Mouse (Mus musculus): ENCODE measurements at regions not wholly inside any gene's neighbourhood (a gene's known extent, or its start where the extent isn't known, plus 50 kb on each side); places are given as distances from the start of the nearest gene placed in this dataset.

DNA sequence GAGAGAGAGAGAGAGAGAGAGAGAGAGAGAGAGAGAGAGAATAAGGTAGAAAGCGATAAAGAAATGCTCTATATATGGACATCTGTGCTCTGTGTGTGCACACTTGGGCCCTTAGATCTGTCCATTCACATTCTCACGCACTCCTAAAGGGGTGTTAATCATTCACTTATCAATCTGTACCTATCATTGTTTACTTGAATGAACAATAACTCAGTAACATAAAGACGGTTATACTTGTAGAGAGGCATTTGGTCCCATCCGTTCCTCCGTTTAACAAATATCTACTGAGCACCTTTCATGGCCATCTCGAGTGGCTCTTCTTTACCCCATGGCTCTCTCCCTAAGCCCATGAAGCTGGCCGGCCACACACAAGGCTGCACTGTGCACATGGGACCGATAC, 114.3 kb upstream of the Cpm start:
- no peak for DNase-seq (ENCODE audit: low spot score)

DNA sequence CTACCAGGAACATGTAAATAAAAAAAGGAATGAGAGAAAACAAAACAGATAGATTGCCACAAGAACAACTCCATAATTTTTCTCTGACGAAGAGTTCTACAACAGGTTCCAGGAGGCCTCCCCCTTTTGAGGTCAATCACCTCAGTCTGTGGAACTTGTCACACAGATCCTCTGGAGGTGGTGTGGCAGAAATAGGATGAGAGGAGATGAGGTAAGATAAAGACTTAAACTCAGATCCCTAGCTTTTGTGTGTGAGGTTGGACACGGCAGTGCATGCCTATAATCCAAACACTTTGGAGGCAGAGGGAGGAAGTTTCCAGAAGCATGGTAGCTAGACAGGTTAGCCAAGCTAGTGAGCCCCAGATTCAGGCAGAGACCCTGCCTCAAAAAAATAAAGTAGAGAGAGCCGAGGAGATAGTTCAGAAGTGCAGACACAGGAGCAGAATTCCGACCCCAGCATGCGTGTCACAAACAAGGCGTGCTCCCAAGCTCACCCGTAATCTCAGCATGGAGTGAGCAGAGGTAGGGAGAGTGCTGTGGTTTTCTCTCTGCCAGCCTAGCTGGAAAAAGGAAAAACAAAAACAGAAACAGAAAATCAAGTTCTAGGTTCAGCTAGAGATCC, 115.3 kb upstream of the Cpm start:
- DNase-seq (ENCODE audit: low spot score): no peak

DNA sequence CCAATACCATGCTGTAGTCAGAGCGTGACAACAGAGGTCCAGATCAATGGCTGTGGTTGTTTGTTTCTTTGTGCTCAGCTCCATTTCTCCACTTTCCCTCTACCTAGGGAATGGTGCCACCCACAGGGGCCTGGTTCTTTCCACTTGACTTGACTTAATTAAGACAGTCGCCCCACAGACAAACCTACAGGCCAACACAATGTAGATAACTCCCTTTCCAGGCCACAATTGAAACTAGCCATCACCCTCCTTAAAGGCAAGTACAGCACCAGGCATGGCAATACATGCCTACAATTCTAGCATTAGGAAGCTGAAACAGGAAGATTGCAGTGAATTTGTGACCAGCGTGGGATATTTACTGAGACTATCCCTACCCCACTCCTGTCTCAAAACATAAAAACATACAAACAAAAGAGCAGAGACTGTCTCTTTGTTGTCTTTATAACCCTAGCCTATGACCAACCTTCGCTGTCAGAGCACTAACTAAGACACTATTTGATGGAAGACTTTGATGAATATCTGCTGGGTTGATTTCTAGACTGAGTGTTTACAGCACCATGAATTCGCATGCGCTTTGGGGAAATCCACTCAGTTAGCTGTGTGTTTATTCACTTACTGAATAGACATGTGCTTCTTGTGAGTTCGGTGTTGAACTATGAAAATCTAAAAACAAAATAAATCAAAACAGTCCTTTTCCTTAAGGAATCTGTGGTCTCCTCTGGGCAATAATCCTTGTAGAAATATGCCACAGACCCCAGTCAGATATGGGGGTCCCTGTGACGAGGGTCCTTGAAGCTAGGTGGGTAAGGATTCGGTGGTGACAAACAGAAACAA, 116.7 kb upstream of the Cpm start:
- no peak for DNase-seq (ENCODE audit: low spot score)

DNA sequence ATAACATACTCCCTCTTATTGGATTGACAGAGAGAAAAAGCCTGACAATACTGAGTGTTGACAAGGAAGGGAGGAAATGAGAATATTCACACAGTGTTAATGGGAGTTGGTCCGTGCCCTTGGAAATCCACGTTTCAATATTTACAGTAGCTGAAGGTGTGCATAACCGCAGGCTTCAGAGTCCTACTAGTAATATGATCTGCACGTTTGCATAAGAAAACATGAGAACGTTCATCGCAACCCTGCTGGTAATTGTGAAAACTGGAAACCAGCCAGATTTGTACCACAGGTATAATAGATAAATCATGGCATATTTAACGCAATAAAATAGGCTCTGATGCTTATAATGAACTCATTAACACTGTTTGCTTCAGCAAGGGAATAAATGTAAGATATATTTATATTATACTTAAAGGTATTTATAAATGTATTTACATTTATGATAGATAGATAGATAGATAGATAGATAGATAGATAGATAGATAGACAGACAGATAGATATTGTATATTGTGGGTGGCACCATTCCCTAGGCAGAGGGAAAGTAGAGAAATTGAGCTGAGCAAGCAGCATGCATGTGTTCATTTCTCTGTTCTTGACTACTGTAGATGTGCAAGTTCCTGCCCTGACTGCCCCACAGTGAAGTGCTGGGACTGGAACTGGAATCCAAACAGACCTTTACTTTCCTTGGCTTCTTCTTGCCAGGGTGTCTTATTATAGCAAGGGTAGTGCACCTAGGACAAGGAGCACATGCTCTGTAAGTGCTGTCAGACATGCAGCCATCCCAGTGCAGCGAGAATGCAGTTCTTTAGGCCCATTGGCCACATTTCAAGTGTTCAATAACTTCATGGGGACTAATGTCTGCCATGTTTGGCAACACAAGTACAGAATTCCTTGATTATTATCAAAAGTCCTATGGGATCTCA, 117.6 kb upstream of the Cpm start:
- no peak for DNase-seq (ENCODE audit: low spot score)

DNA sequence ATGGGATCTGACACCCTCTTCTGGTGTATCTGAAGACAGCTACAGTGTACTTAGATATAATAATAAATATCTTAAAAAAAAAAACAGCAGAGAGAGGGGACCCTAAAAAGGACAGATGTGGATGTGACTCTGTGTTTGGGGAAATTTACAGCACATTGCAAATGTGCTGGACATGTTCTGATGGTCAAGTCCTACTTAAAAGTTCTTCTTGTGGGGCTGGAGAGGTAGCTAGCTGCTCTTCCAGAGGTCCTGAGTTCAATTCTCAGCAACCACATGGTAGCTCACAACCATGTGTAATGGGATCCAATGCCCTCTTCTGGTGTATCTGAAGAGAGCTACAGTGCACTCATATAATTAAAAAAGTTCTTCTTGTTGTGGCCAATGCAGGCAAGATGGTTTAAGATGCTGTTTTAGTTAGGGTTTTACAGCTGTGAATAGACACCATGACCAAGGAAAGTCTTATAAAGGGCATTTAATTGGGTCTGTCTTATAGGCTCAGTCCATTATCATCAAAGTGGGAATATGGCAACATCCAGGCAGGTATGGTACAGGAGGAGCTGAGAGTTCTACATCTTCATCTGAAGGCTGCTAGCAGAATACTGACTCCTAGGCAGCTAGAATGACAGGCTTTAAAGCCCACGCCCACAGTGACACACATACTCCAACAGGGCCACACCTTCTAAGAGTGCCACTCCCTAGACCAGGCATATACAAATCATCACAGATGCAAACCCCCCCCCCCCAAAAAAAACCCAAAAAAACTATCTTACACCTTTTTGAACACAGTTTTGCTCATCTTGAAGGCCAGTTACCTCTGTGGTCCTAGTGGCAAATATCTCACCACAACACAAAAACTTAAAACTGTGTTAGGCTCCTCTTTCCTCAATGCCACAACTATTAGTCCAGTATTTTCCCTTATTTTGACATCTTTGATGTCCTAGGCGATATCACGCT, 118.5 kb upstream of the Cpm start:
- DNase-seq (ENCODE audit: low spot score): no peak

DNA sequence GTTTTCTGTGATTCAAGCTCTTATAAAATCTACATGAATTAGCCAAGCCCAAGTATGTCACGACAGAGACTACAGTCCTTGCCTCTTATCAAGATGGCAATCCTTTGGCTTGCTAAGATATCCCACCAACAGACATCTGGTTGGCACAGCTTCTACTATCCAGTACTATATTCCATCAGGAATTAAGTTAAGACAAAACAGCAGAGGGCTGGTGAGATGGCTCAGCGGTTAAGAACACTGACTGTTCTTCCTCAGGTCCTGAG, 119.1 kb upstream of the Cpm start:
- no peak for DNase-seq (ENCODE audit: low spot score)

DNA sequence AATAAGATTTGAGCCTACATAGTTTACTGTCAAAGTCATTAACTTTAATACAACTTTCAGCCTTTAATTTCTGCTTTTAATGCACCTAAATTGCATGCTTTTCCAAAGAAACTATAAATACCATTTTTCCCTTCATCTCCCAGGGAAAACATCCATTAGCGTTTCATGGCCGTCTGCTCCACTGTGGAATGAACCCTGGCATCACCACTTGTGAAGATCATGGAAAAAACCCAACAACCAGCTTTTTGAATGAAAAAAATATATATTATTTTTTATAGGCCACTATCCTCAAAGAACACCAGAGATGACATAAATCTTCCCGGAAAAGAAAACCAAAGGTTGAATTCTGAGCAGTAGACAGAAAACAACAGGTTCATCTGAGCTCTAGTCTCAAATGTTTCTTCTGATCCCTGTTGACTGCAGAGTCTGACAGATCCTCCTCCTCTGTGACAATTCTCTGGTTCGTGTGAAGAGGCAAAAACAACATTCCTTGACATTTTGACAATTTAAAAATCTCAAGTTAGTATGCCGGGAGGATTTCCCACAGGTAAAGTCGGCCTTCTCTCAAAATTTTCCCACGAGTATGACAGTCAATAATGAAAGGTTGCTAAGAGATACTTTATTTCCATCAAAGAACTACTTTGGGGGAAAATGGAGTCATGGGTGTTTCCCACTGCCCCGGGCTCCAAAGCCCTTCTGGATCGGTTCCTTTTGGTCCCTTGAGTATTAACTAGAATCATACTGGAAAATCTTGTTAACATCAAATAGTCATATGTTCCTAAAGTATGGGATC, 119.7 kb upstream of the Cpm start:
- no peak for DNase-seq (ENCODE audit: low spot score)

DNA sequence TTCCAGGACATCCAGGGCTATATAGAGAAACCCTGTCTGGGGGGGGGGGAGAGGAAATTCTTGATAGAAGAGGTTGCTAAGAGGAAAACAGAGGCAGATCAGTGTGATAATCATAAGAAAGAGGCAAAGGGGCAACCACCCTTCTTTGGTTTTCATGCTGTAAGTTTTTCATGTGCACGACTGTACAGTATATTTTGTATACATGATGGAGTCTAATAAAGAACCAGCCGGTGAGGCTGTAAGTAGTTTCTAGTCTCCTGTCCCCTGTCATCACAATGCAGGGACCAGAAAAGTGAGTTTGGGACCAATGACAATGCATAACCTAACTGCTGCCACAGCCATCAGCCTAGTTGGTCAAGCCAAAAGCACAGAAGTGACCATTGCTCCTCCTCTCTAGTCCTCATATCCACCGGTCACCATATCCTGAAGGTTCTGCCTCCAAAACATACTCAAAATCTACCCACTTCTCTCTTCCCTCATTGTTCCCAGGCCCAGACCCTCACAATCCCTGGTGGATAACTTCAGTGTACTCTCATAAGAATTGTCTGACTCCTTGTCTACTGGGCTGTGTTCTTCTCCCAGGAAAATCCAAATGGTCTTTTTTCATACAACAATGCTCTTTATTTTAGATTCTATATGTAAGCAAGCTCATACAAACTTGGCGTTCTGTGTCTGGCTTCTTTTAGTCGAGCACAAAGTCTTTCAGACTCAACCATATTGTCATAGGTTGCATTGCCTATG, 122.9 kb upstream of the Cpm start:
- DNase-seq (ENCODE audit: low spot score): no peak

DNA sequence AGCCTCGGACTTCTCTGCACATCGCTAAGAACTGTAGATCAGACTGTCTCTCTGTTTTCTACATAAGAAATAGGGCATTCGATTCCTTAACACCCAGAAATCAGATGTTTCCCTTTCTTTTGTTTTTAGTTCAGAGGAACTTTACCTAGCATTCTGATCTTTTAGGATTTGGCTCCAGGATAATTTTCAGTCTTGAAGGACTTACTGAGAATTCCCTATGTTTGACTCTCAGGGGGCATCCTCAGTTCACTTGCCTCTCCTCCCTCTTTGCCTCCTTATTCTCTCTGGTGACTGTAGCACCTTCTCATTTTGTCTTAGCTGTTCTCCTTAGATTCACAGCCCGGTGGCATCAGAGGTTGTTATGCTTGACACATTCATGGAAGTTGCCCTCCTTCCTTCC, 123.8 kb upstream of the Cpm start:
- DNase-seq (ENCODE audit: low spot score): no peak

DNA sequence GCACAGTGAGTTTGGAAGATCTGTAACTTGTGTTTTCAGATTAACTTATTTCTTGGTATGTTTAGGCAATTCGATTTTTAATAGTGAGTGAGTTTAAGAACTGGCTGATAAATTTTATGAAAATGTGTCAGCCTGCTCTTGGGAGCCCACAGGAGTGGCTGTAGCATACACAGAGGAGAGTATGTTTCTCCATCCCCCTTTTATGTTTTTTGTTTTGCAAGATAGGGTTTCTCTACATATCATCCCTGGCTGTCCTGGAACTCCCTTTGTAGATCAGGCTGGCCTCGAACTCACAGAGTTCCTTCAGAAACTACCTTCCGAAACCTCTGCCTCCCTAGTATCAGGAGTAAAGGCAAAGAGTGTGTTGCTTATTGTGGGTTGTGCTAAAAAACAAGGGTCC, 124.2 kb upstream of the Cpm start:
- no peak for DNase-seq (ENCODE audit: low spot score)

DNA sequence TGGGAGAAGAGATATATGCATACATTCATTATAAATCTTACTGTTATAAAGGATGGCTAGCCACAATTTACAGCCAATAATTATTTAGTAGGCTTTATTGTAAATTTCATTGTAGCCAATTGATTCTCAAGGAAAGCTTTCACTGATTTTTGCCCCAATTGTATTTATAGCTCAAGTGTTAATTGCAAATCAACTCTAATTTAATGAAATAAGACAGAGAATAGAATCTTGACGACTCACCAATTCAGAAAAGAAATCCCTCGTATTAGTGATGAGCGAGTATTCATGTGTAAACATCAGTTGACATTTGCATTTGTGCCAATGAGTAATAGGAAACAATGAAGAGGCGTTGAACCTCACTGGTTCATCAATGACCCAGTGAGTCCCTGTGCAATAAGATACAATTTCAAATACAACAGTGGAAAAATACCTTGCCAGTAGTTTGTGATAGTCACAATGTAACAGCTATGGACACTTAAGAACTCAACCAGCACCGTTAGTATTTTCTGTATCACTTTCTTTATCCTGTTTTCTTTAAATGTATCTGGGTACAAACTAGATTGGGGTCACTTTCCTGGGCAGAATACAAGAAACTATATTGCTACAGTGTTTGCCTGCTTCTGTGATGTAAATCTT, 124.6 kb upstream of the Cpsf6 start:
- no peak for DNase-seq (ENCODE audit: low spot score)

DNA sequence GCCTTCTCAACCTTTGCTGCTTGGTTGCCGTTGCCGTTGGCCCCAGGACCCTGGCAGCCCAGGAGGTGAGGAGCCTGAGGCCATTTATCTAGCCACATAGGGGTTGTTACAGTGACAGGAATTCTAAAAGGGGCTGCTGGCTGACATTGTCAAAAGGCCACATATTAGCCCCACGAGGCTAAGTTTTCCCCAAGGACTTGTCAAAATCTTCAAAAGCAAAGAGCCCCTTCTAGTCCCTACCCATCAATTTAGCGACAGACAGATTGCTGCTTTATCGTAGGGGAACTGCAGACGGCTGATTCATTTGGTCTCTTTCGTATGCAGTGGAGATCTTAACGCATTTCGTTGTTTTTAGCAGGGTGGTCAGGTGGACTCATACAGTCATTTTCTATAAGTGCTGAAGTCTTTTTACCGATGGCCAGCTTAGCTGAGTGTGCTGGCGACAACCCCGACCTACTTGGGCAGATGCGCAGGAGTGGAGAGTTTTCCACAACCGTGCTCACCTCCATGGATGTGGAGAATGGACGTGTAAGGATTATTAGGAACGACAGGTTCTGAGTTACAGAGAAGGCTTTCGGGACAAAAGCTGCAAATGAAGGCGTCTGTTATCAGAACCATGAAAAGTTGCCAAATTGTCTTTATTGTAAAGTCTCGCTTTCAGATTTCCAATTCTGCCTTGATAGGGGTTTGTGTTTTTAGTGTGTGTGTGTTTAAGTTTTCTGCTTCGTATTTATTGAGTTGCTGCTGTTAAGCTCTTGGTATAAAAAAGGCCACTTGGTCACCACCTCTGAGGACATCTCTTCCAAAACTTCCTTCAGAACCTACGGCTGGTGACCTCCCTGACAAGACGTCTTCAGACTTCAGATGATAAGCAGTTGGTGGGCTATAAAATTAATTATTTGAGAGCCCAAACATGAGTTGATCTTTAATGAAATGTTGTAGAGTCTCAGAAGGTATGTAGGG, 123.7 kb upstream of the Cpsf6 start:
- no peak for DNase-seq (ENCODE audit: low spot score)

DNA sequence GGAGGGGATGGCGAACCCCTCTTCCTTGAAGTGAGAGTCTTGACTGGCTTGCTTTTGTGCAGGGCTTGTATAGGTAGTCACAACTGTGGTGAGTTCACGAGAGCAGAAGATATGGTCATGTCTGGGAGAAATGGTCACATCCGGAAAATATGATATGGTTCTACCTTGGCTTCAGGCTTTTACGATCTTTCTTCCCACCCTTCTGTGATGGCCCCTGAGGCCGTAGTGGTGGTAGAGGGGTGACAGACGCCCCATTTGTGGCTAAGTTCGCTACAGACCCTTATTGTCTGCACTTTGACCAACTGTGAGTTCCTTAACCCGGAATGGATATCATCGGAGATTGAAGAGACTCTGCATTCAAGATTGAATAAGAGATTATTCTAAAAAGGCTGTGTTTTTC, 122.9 kb upstream of the Cpsf6 start:
- DNase-seq (ENCODE audit: low spot score): no peak

DNA sequence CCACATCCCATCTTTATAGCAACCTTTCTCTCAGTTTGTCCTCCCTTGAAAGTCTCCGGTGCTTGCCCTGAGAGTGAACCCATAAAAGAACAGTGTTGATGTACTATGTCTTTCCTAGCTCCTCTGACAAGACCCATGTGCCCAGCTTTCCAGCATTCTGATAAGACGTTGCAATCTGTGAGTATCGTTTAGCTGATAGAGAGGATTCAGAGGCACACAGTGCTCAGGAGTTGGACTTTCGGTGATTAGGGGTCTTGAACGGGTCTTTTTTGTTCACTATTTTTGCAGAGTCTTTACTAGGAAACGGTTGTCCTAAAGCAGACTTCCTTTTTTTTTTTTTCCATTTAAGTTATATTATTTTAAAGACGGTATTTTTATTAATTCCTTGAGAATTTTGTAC, 122.3 kb upstream of the Cpsf6 start:
- no peak for DNase-seq (ENCODE audit: low spot score)

DNA sequence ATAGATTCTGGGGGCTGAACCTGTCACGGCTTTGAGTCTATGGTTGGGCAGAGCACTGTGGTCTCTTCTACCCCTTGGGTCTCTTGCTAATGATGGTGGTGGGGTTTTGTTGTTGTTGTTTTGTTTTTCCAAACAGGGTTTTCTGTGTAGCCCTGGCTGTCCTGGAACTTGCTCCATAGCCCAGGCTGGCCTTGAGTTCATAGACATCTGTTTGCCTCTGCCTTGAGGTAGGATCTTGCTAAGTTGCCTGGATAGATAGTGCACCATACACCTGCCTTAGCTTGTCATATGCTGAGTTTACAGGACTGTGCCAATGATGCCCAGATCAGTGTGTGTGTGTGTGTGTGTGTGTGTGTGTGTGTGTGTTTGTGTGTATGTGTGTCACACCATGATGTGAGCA, 121.6 kb upstream of the Cpsf6 start:
- DNase-seq (ENCODE audit: low spot score): no peak

DNA sequence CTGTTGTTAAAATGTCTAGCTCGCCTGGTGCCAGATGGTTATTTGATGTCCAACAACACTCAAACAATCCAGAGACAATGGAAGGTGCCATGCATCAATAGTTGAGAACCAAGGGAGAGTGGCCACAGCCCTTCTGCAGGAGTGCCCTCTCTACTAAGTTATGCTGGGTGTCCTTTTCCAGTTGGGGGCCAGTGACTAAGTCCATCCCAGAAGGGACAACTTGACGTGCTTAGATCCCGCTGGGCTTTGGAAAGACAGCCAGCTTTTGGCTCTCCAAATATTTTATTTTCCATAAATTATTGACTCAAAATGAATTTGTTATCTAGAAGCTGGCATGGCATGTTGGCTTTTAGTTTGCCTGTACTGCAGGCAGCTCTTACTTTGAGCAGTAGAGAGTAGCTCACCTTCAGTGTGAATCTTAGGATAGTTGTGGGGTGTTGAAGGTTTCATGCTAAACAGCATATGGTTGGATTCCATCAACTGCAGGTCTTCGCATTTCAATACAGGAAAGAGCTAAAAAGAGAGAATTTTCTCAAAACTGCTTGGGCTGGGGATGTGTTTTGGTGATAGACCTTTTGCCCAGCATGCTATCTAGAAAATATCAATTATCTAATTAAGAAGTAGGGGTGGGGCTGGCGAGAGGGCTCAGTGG, 120.8 kb upstream of the Cpsf6 start:
- DNase-seq (ENCODE audit: low spot score): no peak

DNA sequence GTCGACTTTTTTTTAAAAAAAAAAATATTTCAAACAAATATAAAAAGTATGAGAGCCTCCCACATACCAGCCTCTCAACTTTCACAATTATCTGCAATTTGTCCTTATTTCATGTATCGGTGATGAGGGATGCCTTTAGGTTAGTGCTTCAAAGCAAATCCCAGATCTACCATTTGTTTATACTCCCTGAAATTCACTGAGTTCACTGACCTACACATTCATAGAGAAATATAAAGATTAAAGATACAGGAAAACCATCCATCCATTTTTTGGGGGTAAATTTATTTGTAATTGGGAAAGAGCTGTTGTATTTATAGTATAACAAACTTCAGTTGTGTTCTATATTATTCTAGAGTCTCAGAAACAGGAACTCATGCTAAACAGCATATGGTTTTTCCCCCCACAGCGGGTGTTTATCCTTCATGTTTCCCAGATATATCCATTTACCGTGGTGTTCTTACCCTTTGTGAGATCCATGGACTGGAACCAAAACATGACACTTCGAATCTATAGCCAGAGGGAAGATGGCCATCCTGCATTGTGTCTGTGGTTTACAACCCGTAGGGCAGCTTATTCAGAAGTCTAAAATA, 120.1 kb upstream of the Cpsf6 start:
- DNase-seq (ENCODE audit: low spot score): no peak

All from c-Kit-positive CD71-positive TER-119-positive erythroid progenitor cells, embryonic 14.5 days (primary cell).